Mouse (Mus musculus) myocyte (in vitro differentiated cells): ENCODE results near the gene Cd101. TPM values are rescaled to one million over a fixed set of nuclear protein-coding genes. Genes with fewer than 3 reads are reported as not detected.

Experiments
- H3K27me3 ChIP-seq: one replicate; pipeline ENCODE4 v1.6.1; 2011; ENCODE audit not compliant: control insufficient read depth, insufficient read depth, insufficient read length
- H3K36me3 ChIP-seq: one replicate; pipeline ENCODE4 v1.6.1; 2011; ENCODE audit not compliant: control insufficient read depth, insufficient read depth
- H3K4me2 ChIP-seq: one replicate; pipeline ENCODE4 v1.6.1; 2011; ENCODE audit warnings: low read depth, control low read depth
- H3K4me3 ChIP-seq: one replicate; pipeline ENCODE4 v1.5.1; 2011; ENCODE audit warnings: mild to moderate bottlenecking, control low read depth, moderate library complexity
- H3K79me2 ChIP-seq: one replicate; pipeline ENCODE4 v1.6.1; 2011; ENCODE audit not compliant: control insufficient read depth, insufficient read depth
- H3ac ChIP-seq: one replicate; pipeline ENCODE4 v1.6.1; 2011; ENCODE audit not compliant: control insufficient read depth, insufficient read length
- CEBPB ChIP-seq: IDR thresholded peaks from 2 replicates; pipeline ENCODE4 v1.6.1; 2011; ENCODE audit warnings: mild to moderate bottlenecking, moderate library complexity; ENCODE audit not compliant: poor library complexity, insufficient read depth, severe bottlenecking
- E2F4 ChIP-seq: IDR thresholded peaks from one replicate; pipeline ENCODE4 v1.6.1; 2011; ENCODE audit warnings: mild to moderate bottlenecking, control low read depth, moderate library complexity; ENCODE audit not compliant: insufficient read depth
- MAX ChIP-seq: IDR thresholded peaks from one replicate; pipeline ENCODE4 v1.6.1; 2011; ENCODE audit warnings: low read depth, mild to moderate bottlenecking, control low read depth
- MYOD1 ChIP-seq, 3 experiments: IDR thresholded peaks; one replicate each; pipeline ENCODE4 v1.6.1; 2011; ENCODE audit warnings: control low read depth in 2 of 3, low read depth in 2 of 3, mild to moderate bottlenecking in 2 of 3, moderate library complexity in 1 of 3; ENCODE audit not compliant: insufficient read length in 2 of 3, control insufficient read depth in 1 of 3
- MYOG ChIP-seq, 3 experiments: IDR thresholded peaks; one replicate each; pipeline ENCODE4 v1.6.1; 2011; ENCODE audit warnings: control low read depth in 2 of 3, low read depth in 2 of 3, mild to moderate bottlenecking in 2 of 3; ENCODE audit not compliant: insufficient read length in 2 of 3, control insufficient read depth in 1 of 3, insufficient read depth in 1 of 3
- POLR2A ChIP-seq: IDR thresholded peaks from one replicate; pipeline ENCODE4 v1.6.1; 2011; ENCODE audit warnings: low read depth, mild to moderate bottlenecking, control low read depth, moderate library complexity; ENCODE audit not compliant: insufficient read length
- POLR2AphosphoS2 ChIP-seq: IDR thresholded peaks from one replicate; pipeline ENCODE4 v1.6.1; 2011; ENCODE audit warnings: low read depth, control low read depth; ENCODE audit not compliant: insufficient read length
- REST ChIP-seq: IDR thresholded peaks from one replicate; pipeline ENCODE4 v1.6.1; 2011; ENCODE audit warnings: mild to moderate bottlenecking, control low read depth, moderate library complexity; ENCODE audit not compliant: insufficient read depth, insufficient read length
- SRF ChIP-seq: IDR thresholded peaks from one replicate; pipeline ENCODE4 v1.6.1; 2011; ENCODE audit warnings: low read depth; ENCODE audit not compliant: control insufficient read depth, insufficient read length
- TCF12 ChIP-seq: IDR thresholded peaks from one replicate; pipeline ENCODE4 v1.6.1; 2011; ENCODE audit warnings: mild to moderate bottlenecking, control low read depth; ENCODE audit not compliant: poor library complexity, insufficient read depth, severe bottlenecking
- TCF3 ChIP-seq: IDR thresholded peaks from one replicate; pipeline ENCODE4 v1.6.1; 2011; ENCODE audit warnings: low read depth, control low read depth; ENCODE audit not compliant: insufficient read length
- USF1 ChIP-seq: IDR thresholded peaks from one replicate; pipeline ENCODE4 v1.6.1; 2011; ENCODE audit warnings: low read depth, mild to moderate bottlenecking, control low read depth, moderate library complexity
- polyA plus RNA-seq: library from polyadenylated mRNA; unstranded; fragments of >200 nt; fragmentation: generic; extraction: Trizol; gene quantifications from one replicate; pipeline ENCODE4 v1.2.1, GENCODE M21; 2012; ENCODE audit warnings: missing spikeins

Gene Cd101
- polyA plus RNA-seq, 1 experiment, result not detected

DNA sequence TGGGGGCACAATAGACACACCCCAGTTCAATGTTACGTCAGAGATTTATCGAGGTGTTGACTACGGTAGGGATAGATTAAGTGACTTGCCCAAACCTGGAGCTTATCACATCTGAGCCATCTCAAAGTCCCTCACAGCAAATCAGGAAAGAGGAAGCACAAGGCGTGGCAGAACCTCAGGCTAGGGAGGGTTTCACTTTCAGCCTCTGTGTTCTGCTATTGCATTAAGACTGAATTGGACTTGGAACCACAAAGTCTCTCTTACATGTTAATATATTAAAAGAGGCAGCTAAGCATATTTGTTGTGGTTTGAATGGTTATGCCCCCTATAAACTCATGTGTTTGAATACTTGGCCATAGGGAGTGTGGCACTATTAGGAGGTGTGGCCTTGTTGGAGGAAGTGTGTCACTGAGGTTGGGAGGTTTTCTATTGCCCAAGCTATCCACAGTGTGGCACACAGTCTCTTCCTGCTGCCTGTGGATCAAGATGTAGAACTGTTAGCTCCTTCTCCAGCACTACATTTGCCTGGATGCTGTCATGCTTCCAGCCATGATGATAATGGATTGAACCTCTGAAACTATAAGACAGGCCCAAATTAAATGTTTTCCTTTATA lies 18.7 kb downstream of the Cd101 start:
- no peak for TF ChIP-seq TCF12
- TF ChIP-seq CEBPB, result no peak
- no peak for TF ChIP-seq USF1
- TF ChIP-seq POLR2AphosphoS2, result no peak
- no peak for TF ChIP-seq POLR2A

DNA sequence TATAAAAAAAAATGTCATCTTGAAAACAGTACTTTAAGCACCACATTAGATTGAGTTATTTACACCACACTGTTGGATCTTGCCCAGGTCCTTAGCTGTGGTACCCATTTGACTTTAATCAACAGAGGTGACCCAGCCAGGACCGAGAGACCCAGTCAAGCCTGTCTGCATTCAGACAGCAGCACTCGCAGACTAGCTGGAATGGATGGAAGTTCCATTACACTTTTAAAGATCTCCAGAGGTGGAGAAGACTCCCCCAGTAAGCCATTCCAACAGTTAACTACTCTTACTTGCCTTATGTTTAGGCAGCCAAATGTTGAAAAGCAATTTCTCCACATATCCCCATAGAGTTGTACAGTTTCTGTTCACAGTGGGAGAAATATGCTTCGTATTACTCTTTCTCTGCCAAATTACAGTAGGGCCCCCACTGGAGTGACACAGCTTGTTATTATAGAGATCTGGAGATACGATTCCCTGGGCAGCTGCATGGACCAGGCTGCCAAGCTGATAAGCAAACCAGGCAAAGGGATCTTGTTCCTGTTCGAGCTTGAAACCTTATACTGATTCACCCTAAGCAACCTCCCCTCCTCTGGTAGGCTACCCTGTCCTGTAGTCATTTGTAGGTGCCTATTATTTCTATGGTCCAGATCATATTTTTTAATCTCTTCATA lies 22.1 kb downstream of the Cd101 start:
- H3K4me3 ChIP-seq, result no peak overlapping the region
- H3K36me3 ChIP-seq, result no peaks in the 10 kb centered on the region
- TF ChIP-seq MYOG (IDR thresholded peaks at IDR 0.05; ENCODE audit: control insufficient read depth in 1 of 3, insufficient read depth in 1 of 3, insufficient read length in 2 of 3, low read depth in 2 of 3), result peak in 1 of 3 experiments; percentile 12
- TF ChIP-seq MYOD1 (IDR thresholded peaks at IDR 0.05; ENCODE audit: control insufficient read depth in 1 of 3, insufficient read length in 2 of 3, low read depth in 2 of 3), result peak in 1 of 3 experiments; percentile 55
- TF ChIP-seq POLR2A, result no peak
- H3K4me2 ChIP-seq, result no peak overlapping the region
- H3K27me3 ChIP-seq, result no peaks in the 10 kb centered on the region
- H3K79me2 ChIP-seq, result no peaks in the 10 kb centered on the region
- H3ac ChIP-seq, result no peak overlapping the region

More for the DNA sequence above, 18.7 kb downstream of the Cd101 start:
- H3K4me2 ChIP-seq, result peak overlapping the region; percentile 24
- no peak overlapping the region for H3ac ChIP-seq
- no peaks in the 10 kb centered on the region for H3K79me2 ChIP-seq
- H3K4me3 ChIP-seq, result no peak overlapping the region
- no peaks in the 10 kb centered on the region for H3K27me3 ChIP-seq
- H3K36me3 ChIP-seq, result no peaks in the 10 kb centered on the region

DNA sequence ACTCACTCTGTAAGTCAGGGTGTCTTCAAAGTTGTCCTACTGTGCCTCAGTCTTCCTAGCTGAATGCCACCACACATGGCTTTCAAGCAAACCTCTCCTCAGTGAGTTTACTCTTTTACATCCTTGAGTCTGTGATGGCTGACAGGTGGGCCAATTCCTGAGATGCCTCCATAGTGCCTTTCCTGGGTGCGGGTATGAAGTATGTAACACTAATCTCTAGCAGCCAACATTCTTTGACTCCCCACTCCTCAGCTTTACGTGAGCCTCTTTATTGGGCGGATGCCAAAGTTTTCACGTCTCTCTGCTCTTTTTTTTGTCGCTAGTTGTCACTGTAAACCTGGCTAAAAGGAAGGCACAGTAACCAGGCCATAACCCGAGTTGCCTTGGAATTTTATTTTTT lies 24.0 kb downstream of the Cd101 start:
- Histone ChIP-seq H3ac (no peak overlapping the region), H3K4me2 (no peak overlapping the region), H3K36me3 (no peaks in the 10 kb centered on the region), H3K27me3 (no peaks in the 10 kb centered on the region), H3K79me2 (no peaks in the 10 kb centered on the region), H3K4me3 (no peak overlapping the region)
- TF ChIP-seq E2F4, result no peak
- no peak for TF ChIP-seq POLR2A
- TF ChIP-seq MYOG (IDR thresholded peaks at IDR 0.05; ENCODE audit: control insufficient read depth in 1 of 3, insufficient read depth in 1 of 3, insufficient read length in 2 of 3, low read depth in 2 of 3), result no peak
- no peak for TF ChIP-seq SRF
- no peak for TF ChIP-seq MAX
- TF ChIP-seq REST, result no peak
- no peak for TF ChIP-seq MYOD1 (IDR thresholded peaks at IDR 0.05; ENCODE audit: control insufficient read depth in 1 of 3, insufficient read length in 2 of 3, low read depth in 2 of 3)
- no peak for TF ChIP-seq POLR2AphosphoS2
- TF ChIP-seq USF1, result no peak
- no peak for TF ChIP-seq CEBPB
- no peak for TF ChIP-seq TCF3
- TF ChIP-seq TCF12, result no peak

DNA sequence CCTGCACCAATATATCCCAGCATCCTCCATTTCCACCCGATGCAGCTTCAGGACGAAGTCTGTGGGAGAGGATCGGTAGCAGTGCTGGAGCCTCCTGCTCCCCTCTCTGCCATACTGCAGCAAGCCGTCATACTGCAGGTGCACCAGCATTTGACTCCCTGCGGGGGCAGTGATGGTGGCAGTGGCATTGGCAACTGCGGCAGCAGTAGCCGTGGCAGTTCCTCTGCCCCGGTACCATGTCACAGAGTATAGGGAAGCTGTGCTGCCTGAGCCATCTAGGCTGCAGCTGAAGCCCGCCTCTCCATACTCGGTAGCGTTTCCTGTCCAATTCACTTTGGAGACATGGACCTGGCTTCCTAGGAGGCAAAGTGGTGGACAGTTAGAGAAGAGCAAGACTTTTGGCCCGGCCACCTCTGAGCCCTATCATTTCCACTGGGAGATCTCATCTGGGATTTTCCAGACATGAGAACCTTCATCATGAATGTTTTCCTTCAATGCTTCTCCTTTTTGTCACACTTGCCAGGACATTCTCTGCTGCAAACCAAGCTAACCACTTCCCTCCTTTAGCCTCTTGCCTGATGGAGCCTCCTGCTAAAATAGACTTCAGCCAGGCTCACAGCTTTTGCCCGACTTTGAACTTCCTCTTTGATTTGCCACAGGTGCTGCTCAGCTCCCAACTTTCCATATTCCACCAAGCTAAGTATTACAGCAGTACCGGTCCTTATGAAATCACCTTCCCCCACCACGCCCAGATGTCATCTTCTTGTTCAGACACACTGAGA lies 25.6 kb downstream of the Cd101 start:
- Histone ChIP-seq H3K27me3 (no peaks in the 10 kb centered on the region), H3K4me3 (no peak overlapping the region), H3ac (no peak overlapping the region), H3K4me2 (no peak overlapping the region), H3K36me3 (no peaks in the 10 kb centered on the region), H3K79me2 (no peaks in the 10 kb centered on the region)
- no peak for TF ChIP-seq REST
- TF ChIP-seq TCF12, result no peak

GRCm38 (mm10) chr3:100999732-101000131 lies 29.6 kb downstream of the Cd101 start:
- Histone ChIP-seq H3K79me2 (no peaks in the 10 kb centered on the region), H3K4me2 (no peak overlapping the region), H3K27me3 (no peaks in the 10 kb centered on the region), H3ac (no peak overlapping the region), H3K36me3 (no peaks in the 10 kb centered on the region), H3K4me3 (no peak overlapping the region)
- TF ChIP-seq MAX (no peak), TCF3 (no peak), POLR2A (no peak), USF1 (no peak), REST (no peak), MYOG (IDR thresholded peaks at IDR 0.05; ENCODE audit: control insufficient read depth in 1 of 3, insufficient read depth in 1 of 3, insufficient read length in 2 of 3, low read depth in 2 of 3) (no peak), CEBPB (no peak), SRF (no peak), E2F4 (no peak), POLR2AphosphoS2 (no peak), MYOD1 (IDR thresholded peaks at IDR 0.05; ENCODE audit: control insufficient read depth in 1 of 3, insufficient read length in 2 of 3, low read depth in 2 of 3) (no peak), TCF12 (no peak)
